Mouse (Mus musculus) thymus, postnatal 10 days (tissue): ENCODE results near the gene Taf9.

Source experiments
- DNase-seq, 2 experiments: peaks; one replicate each; pipeline ENCODE4 v3.0.0; 2021; ENCODE audit warnings: low spot score in 2 of 2

Gene Taf9

GRCm38 (mm10) chr13:100651439-100652186, at the start of gene Taf9:
TSS of gene Taf9 (plus strand) at chr13:100651579.
- no peak for DNase-seq

- no peak for DNase-seq
Measured at GRCm38 (mm10) chr13:100602239-100602902, 49.0 kb upstream of the Taf9 start.

- DNase-seq, result no peak
Measured at GRCm38 (mm10) chr13:100603031-100603737, 48.2 kb upstream of the Taf9 start.

GRCm38 (mm10) chr13:100603738-100604095, 47.7 kb upstream of the Taf9 start:
- no peak for DNase-seq

GRCm38 (mm10) chr13:100605845-100606244, 45.5 kb upstream of the Taf9 start:
- DNase-seq, result no peak

- DNase-seq, result no peak
Measured at GRCm38 (mm10) chr13:100607756-100608155, 43.6 kb upstream of the Taf9 start.

- DNase-seq, result no peak
Measured at GRCm38 (mm10) chr13:100611266-100611665, 40.1 kb upstream of the Taf9 start.

- no peak for DNase-seq
Measured at GRCm38 (mm10) chr13:100612251-100612650, 39.1 kb upstream of the Taf9 start.

- no peak for DNase-seq
Measured at GRCm38 (mm10) chr13:100612903-100613302, 38.5 kb upstream of the Taf9 start.

GRCm38 (mm10) chr13:100616181-100617087, 34.9 kb upstream of the Taf9 start, which contains the start of gene Marveld2:
TSS of gene Marveld2 (minus strand) at chr13:100616971.
- peak in 1 of 2 experiments; percentile 32 for DNase-seq

GRCm38 (mm10) chr13:100617583-100617982, 33.8 kb upstream of the Taf9 start:
- DNase-seq, result no peak

GRCm38 (mm10) chr13:100622241-100622640, 29.1 kb upstream of the Taf9 start:
- DNase-seq, result no peak

GRCm38 (mm10) chr13:100634106-100634691, 17.2 kb upstream of the Taf9 start:
- no peak for DNase-seq

GRCm38 (mm10) chr13:100642471-100643209, 8.7 kb upstream of the Taf9 start:
- no peak for DNase-seq

GRCm38 (mm10) chr13:100648223-100648622, 3.2 kb upstream of the Taf9 start:
- no peak for DNase-seq

- DNase-seq, result peak; percentile 89 to 94
Measured at GRCm38 (mm10) chr13:100650550-100651438, 585 bp upstream of the Taf9 start, which contains the start of the genes Ak6 and Rad17. TSS of gene Ak6 (plus strand) at chr13:100650979. TSS of gene Rad17 (minus strand) at chr13:100651051.

- no peak for DNase-seq
Measured at GRCm38 (mm10) chr13:100658091-100658490, 6.7 kb downstream of the Taf9 start.

- DNase-seq, result peak in 1 of 2 experiments; percentile 58
Measured at GRCm38 (mm10) chr13:100659864-100660456, 8.6 kb downstream of the Taf9 start.
